22 mouse cellular contexts compared by ENCODE assay signal in genomic region chr2:16909246-16910038, GRCm38 (mm10).
DNase-seq lines count a peak whose midpoint lies in the region; ATAC-seq and TF ChIP-seq lines count a peak whose summit lies in the region.
"Had no signal": no experiment of that assay in that cellular context is flagged by ENCODE, and none has a peak within 500 bp of the region (broad histone marks: within the 10 kb centered on the region; RNA-seq: fewer than 3 reads in every experiment).

No protein-coding gene starts in this region.

- H3K4me2 ChIP-seq in lung, embryonic 14.5 days = no peak overlapping the region
- no peak overlapping the region for H3K4me2 ChIP-seq in hindbrain, embryonic 11.5 days (replicated peaks; ENCODE audit: low read depth, low read length)
- H3K4me2 ChIP-seq: embryonic facial prominence, embryonic 15.5 days; heart, embryonic 12.5 days; hindbrain, embryonic 15.5 days; limb, embryonic 15.5 days; midbrain, embryonic 11.5 days had no signal

- H3ac ChIP-seq in C2C12 (ENCODE audit: control insufficient read depth, insufficient read length, low read depth) = no peak overlapping the region

- H3K79me2 ChIP-seq in C2C12 (ENCODE audit: control insufficient read depth, insufficient read depth) = no peaks in the 10 kb centered on the region

- ATAC-seq in lung, embryonic 14.5 days (ENCODE audit: insufficient read depth) = peak; percentile 88
- no peak for ATAC-seq in hindbrain, embryonic 11.5 days (ENCODE audit: low FRiP score)
- ATAC-seq: forebrain, embryonic 16.5 days had no signal

- H3K9me3 ChIP-seq in lung, embryonic 14.5 days (ENCODE audit: low read depth, low read length) = no peaks in the 10 kb centered on the region
- H3K9me3 ChIP-seq in hindbrain, embryonic 11.5 days (ENCODE audit: control insufficient read depth, low read length) = no peaks in the 10 kb centered on the region
- H3K9me3 ChIP-seq: embryonic facial prominence, embryonic 15.5 days; heart, embryonic 12.5 days; hindbrain, embryonic 15.5 days; limb, embryonic 15.5 days had no signal

- no peaks in the 10 kb centered on the region for H3K4me1 ChIP-seq in lung, embryonic 14.5 days (ENCODE audit: insufficient read depth)
- no peaks in the 10 kb centered on the region for H3K4me1 ChIP-seq in hindbrain, embryonic 11.5 days (replicated peaks; ENCODE audit: control insufficient read depth, insufficient read depth, low read length)
- H3K4me1 ChIP-seq: embryonic facial prominence, embryonic 15.5 days; heart, embryonic 12.5 days; hindbrain, embryonic 15.5 days; limb, embryonic 15.5 days had no signal

- H3K9ac ChIP-seq in lung, embryonic 14.5 days = no peak overlapping the region
- H3K9ac ChIP-seq in hindbrain, embryonic 11.5 days (ENCODE audit: low read depth, low read length) = no peak overlapping the region
- H3K9ac ChIP-seq: embryonic facial prominence, embryonic 15.5 days; heart, embryonic 12.5 days; hindbrain, embryonic 15.5 days; limb, embryonic 15.5 days; liver, embryonic 14.5 days had no signal

- peak overlapping the region; percentile 63; the same call in 1 of the 2 replicates for H3K27ac ChIP-seq in lung, embryonic 14.5 days (ENCODE audit: low read depth)
- H3K27ac ChIP-seq in hindbrain, embryonic 11.5 days (ENCODE audit: low read depth, low read length) = no peak overlapping the region
- H3K27ac ChIP-seq: embryonic facial prominence, embryonic 15.5 days; hindbrain, embryonic 15.5 days; kidney, postnatal 0 days; limb, embryonic 15.5 days; liver, embryonic 14.5 days; stomach, postnatal 0 days had no signal

- peak; percentile 15 for DNase-seq in gastrocnemius, adult 18-20 months (ENCODE audit: low spot score)
- DNase-seq in gastrocnemius, postnatal 10 days = no peak
- peak; percentile 83 for DNase-seq in lung, embryonic 14.5 days
- DNase-seq in lung, postnatal 10 days = no peak
- peak; percentile 4 for DNase-seq in retina, postnatal 1 day
- DNase-seq in hindbrain, embryonic 11.5 days (ENCODE audit: low spot score) = no peak
- DNase-seq: cerebellum, adult 11 months; cerebellum, adult 9-11 months; heart, postnatal 36 days; kidney, adult 2 months; layer of hippocampus, adult 9-11 months; left cerebral cortex, postnatal 4 days had no signal

- H3K4me3 ChIP-seq in lung, embryonic 14.5 days (ENCODE audit: low read depth, low read length) = no peak overlapping the region
- H3K4me3 ChIP-seq in C2C12 (ENCODE audit: insufficient read depth, poor library complexity, severe bottlenecking) = no peak overlapping the region
- no peak overlapping the region for H3K4me3 ChIP-seq in hindbrain, embryonic 11.5 days (ENCODE audit: low read depth, low read length)
- H3K4me3 ChIP-seq: embryonic facial prominence, embryonic 15.5 days; heart, embryonic 12.5 days; hindbrain, embryonic 15.5 days; limb, embryonic 15.5 days had no signal

- no peak for TF ChIP-seq CTCF in lung, embryonic 14.5 days (IDR thresholded peaks at IDR 0.05; ENCODE audit: low read depth)
- TF ChIP-seq CTCF in C2C12 (IDR thresholded peaks at IDR 0.05; ENCODE audit: control insufficient read depth, insufficient read depth, insufficient read length) = no peak

- no peaks in the 10 kb centered on the region for H3K36me3 ChIP-seq in lung, embryonic 14.5 days (ENCODE audit: insufficient read depth)
- no peaks in the 10 kb centered on the region for H3K36me3 ChIP-seq in C2C12 (ENCODE audit: control insufficient read depth, insufficient read depth)
- no peaks in the 10 kb centered on the region for H3K36me3 ChIP-seq in hindbrain, embryonic 11.5 days (ENCODE audit: control insufficient read depth, insufficient read depth, low read length)
- H3K36me3 ChIP-seq: embryonic facial prominence, embryonic 15.5 days; heart, embryonic 12.5 days; hindbrain, embryonic 15.5 days; limb, embryonic 15.5 days had no signal

- H3K27me3 ChIP-seq in lung, embryonic 14.5 days (ENCODE audit: insufficient read depth, low read length) = no peaks in the 10 kb centered on the region
- no peaks in the 10 kb centered on the region for H3K27me3 ChIP-seq in C2C12 (ENCODE audit: control insufficient read depth, insufficient read depth, insufficient read length)
- no peaks in the 10 kb centered on the region for H3K27me3 ChIP-seq in hindbrain, embryonic 11.5 days (ENCODE audit: control insufficient read depth, insufficient read depth, low read length)
- H3K27me3 ChIP-seq: embryonic facial prominence, embryonic 15.5 days; heart, embryonic 12.5 days; hindbrain, embryonic 15.5 days; limb, embryonic 15.5 days had no signal

- 19% methylated on average over 1 of the region's 1 CpGs for WGBS in lung, embryonic 14.5 days
- WGBS in hindbrain, embryonic 11.5 days = 79% methylated on average over 1 of the region's 1 CpGs

- no peaks in the 10 kb centered on the region for H3K79me3 ChIP-seq in C2C12 (ENCODE audit: low read depth)

TF ChIP-seq in C2C12, 6 proteins besides CTCF, POLR2A, EP300 and RAD21:
- no peak for TF ChIP-seq MAX (IDR thresholded peaks at IDR 0.05)
- TF ChIP-seq FOSL1 (IDR thresholded peaks at IDR 0.05; ENCODE audit: insufficient read depth, low read length, poor library complexity, severe bottlenecking) = peak; percentile 17

Comparison
In these comparisons a context has a peak if more than half of its experiments do, and no peak if none do; other contexts are left out.
1. DNase-seq: peak in gastrocnemius, adult 18-20 months (single experiment), lung, embryonic 14.5 days (single experiment) and retina, postnatal 1 day (single experiment); none in gastrocnemius, postnatal 10 days (single experiment), lung, postnatal 10 days (single experiment) and hindbrain, embryonic 11.5 days (single experiment).